Mouse (Mus musculus): Measurements from ENCODE around the gene Odf2.
A peak's percentile ranks its signal among the peaks of the same experiment; 100 is the strongest.
"Not testable (repeated sequence)": the region's sequence is repeated elsewhere in the genome, so short reads cannot be mapped to it uniquely, and the experiment has no call there.

The Odf2 gene

DNA sequence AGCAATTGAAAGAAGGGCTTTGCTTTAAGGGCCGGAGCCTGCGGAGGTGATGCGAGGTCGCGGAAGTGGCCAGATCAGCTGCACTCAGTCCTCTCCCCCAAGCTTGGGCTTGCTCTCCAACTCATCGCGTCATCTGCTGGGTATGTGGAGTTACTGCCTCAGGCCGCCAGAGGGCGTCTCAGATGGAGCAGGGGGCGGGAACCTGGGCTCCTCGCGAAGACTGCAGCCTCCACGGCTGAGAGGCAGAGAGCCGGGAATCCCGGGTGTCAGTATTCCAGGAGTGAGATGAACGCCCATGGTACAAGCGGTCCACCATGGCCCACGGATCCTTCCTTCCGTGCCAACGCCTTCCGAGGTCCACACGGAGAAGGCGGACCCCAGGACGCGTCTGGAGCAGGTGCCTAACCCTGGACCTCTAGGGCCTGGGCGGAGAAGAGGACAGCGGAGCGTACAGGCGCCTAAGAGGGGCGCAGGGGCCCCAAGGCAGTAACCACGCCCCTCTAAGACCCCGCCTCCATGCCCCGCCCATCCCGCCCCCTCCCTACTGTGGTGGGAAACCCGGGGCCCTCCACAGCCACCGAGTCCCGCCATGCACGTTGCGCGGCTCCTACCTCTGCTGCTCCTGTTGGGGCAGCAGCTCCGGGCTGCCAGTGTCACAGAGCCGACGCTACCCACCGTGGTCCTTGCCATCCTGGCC is 19.9 kb upstream of the Odf2 start, which contains the start of gene Cercam:
Gene Cercam (plus strand): TSS at position 216 of the 697 bp plus-strand sequence.
- peak; percentile 62 for DNase-seq (ENCODE audit: low read depth, low spot score)

DNA sequence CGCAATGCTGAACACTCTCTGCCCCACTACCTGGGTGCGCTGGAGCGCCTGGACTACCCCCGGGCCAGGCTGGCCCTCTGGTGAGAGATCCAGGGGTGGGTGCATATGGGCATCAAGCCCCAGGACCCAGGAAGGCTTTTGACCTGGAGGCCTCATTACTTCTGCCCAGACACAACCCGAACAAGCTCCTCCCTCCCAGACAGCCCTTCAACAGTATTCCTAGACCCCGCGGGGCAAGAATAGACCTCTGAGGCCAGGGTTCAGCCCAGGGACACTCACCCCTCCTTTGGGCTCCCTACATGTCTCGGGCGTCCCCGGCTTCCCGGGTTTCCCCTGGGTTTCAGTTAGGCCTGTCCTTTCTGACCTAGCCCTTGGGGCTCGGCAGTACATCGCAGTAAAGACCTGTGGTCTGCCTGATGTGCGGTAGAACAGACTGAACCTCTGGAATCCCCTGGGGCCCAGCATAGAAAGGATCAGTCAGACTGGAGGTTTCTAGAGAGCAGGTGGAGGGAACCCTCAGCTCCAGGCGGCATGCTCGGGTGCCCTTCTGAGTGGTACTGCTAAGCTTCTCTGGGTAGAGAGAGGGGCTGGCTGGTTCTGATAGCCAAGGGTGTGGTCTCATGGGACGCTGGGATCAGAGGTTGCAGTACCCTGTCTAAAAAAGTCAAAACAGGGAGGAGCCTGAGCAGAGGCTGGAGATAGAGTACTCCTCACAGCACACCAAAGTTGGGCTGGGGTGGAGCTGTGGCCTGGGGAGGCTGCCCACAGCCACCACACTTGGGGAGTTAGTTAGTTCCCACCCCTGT is 19.2 kb upstream of the Odf2 start:
- DNase-seq (ENCODE audit: low read depth, low spot score): no peak

DNA sequence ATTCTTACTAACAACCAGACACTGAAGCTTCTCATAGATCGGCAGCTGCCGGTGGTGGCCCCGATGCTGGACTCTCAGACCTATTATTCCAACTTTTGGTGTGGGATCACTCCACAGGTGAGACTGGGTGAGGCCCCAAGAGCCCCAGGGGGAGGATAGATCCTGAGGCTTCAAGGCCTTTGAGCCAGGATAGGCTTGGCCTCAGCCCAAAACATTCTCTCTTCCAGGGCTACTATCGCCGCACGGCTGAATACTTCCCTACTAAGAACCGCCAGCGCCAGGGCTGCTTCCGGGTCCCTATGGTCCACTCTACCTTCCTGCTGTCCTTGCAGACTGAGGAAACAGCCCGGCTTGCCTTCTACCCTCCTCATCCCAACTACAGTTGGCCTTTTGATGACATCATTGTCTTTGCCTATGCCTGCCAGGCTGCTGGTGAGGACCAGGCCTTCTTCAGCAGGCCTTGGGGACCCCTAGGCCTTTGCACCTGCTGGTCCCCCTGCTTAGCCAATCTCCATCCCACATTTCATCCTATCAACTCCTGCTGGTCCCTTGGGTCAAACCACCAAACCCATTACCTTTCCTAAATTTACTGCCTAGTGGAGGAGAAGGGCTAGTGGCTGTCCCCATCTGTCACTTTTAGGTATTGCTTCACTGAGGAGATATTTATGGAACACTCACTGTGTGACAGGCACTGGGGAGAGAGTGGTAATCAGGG is 16.3 kb upstream of the Odf2 start:
- no peak for DNase-seq (ENCODE audit: low read depth, low spot score)

DNA sequence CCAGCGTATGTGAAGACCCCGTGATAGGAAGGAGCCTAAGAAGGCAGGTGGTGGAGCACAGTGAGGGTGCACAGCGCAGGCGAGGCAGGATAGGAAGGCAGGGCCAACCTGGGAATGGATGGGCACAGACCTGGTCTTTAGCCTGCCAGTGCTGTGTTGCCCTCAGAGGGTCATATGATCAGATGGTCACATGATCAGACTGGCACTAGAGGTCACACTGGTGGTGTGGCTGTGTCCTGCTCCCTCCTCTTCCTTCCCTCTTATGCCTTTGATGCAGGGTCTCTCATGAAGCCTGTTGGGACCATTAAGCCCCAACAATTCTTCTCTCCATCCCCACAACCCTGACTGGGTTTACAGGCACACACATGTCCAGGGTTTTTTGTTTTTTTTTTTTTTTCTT is 15.2 kb upstream of the Odf2 start:
- DNase-seq (ENCODE audit: low read depth, low spot score): no peak

DNA sequence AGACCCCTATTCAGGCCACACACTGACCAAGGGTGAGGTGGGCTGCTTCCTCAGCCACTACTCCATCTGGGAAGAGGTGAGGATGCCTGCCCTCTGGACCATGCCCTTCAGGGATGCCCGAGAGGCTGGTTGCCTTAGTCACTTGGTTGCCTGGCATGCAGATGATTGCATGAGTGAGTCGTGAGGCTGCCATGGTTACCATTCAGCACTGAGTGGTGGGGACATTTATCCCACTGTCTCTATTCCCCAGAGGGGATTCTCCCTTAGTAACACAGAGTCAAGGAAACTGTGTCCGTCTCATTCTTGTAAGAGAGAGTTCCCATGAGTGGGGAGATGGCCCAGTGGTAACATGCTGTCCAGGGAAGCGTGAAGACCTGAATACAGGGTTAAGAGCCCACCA is 11.0 kb upstream of the Odf2 start:
- DNase-seq (ENCODE audit: low read depth, low spot score): no peak

DNA sequence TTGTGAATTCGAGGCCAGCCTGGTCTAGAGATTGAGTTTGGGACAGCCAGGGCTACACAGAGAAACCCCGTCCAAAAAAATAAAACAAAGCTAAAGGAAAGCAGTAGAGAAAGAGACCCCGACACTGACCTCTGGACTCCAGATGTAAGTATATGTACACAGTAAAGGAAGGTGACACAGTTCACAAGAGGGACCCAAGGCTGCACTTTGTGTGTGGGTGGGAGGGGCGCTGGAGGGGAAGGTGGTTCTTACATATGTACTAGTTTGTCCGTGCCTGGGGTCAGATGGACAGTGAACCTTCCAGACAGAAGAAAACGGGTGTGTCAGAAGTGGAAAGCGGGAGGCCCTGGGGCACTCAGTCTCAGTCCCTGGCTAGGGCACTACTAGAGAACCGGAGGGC is 9.8 kb upstream of the Odf2 start:
- no peak for DNase-seq (ENCODE audit: low read depth, low spot score)

DNA sequence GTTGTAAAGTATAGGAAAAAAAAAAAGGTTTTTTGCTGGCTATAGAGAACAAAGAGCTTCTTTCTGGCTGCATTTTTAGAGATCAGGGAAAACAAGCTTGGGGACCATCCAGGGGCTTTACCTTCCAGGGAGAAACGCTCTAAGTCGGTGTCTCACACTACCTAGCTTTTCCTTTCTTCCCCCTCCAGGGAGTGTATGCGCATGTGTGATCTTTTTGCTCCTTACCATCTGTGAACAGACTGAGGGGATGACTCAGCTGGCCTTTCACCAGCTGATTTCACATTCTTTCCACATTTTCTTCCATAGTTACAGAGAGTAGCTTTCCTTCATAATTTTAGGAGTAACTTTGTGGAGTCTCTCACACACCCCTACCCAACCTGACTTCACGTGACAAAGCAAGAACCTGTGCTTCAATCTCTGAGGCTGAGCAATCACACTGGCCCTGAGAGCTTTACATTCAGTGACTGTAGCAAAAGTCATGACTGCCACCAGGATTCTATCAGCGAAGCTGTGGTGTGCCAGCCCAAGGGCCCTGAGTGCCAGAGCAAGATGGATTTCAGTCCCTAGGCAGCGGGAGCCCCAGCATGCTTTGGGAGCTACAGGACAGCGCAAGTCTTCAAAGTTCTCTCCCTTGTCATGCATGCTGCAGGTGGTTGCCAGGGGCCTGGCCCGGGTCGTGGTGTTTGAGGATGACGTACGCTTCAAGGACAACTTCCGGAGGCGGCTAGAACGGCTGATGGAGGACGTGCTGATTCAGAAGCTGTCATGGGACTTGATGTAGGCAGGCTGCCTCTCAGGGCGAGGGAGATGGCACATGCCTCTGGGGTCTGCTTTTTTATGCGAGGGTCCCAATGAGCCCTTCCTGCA is 8.8 kb upstream of the Odf2 start:
- no peak for DNase-seq (ENCODE audit: low read depth, low spot score)

DNA sequence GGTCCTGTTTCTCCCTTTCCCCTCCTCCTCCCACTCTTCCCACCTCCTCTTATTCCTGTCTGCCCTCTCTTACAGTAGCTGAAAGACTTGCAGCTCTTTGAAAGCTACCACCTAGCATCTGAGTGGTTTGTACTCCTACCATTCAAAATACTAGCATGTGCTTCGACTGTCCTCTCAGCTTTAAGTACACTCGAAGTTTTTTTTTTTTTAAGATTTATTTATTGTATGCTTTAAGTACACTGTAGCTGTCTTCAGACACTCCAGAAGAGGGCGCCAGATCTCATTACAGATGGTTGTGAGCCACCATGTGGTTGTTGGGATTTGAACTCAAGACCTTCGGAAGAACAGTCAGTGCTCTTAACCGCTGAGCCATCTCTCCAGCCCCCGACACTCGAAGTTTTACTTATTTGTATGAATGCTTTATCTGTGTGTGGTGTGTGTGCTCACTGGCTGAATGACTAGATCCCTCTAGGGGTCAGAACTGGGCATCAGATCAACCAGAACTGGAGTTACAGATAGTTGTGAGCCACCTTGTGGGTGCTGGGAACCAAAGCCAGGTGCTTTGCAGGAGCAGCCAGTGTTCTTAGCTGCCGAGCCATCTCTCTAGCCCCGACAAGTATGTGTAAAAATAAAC is 2.2 kb upstream of the Odf2 start:
- DNase-seq (ENCODE audit: low read depth, low spot score): not testable (repeated sequence)

DNA sequence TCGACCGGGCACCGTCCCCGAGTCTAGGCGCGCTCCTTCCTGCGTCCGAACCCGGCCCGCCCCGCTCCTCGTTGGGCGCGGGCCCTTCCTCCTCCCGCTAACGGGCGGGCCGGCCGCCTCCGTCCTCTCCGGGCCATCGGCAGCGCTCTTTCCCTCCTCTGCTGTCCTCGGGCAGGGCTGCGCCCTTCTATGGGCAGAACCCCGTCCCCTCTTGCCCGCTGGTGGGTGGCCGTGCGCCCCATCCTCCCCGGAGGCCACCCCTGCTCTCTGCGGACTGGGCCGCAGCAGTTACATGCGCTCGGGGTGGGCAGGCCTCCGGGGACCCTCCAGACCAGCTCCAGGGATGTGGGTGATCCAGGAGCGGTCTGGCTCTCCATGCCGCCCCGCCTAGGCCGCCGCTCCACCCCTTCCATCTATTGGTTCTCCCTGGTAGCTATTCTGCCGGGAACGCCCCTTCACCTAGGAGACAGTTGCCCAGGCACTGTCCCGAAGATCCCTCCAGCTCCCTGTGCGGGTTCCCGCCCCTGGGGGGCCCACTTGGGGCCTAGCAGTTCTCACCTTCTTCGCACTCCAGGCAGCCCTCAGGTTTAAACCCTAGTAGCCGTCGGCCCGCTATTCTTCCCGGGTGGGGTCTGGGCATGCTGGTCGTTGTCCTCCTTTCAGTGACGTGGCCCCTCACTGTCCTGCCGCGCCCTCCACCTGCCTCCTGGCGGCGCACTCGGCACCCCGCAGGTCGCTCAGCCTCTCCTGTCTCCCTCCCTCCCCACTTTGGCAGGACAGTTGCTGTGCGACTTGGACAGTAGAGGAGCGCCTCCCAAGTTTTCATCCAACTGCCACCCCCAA is 1.2 kb downstream of the Odf2 start:
- peak; percentile 23 for DNase-seq (ENCODE audit: low read depth, low spot score)

DNA sequence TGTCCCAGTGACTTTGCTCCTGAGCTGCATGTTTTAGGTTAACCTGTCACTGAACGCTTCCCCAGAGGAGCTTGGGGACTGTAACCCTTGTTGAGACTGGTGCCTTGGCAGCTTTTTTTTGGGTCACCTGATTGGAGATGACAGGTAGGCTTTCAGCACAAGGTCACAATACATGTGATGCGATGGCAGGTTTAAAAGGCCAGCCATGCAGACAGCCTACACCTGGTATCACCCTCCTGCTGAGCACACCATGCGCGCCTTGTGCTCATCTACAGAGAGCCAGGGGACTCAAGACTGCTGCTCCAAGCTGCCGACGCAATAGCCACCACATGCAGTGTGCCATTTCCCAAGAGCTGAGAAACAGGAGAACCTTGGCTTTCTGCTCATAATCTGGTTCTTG is 2.8 kb downstream of the Odf2 start:
- no peak for DNase-seq (ENCODE audit: low read depth, low spot score)

DNA sequence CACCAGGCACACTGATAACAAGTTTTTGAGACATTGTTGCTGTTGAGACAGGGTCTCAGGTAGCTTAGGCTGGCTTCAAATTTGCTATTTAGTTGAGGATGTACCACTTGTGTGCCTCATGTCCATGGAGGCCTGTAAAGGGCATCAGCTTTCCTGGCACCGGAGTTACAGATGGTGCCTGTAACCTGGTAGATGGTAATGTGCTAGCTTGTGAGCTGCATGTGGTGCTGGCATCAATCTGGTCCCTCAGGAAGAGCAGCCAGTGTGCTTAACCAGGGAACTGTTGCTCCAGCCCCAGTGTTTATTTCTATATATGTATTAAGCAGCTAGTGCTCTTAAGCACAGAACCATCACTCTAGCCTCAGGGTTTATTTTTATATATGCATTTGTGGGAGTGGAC is 7.0 kb downstream of the Odf2 start:
- no peak for DNase-seq (ENCODE audit: low read depth, low spot score)

DNA sequence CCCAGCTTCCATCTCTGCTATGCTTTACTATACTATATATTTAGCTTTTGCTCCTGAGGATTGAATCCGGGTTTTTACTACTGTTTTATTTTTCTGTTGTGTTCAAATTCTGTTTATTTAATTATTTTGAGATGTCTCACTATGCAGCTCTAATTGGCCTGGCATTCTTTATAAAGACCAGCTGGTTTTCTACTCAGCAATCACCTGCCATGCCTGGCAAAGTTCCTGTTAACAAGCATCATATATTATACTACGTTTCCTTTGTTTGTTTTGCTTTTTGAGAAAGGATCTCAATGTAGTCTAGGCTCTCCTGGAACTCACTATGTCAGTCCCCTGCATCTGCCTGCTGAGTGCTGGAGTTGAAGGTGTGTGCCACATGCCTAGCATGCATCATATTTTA is 8.3 kb downstream of the Odf2 start:
- no peak for DNase-seq (ENCODE audit: low read depth, low spot score)

DNA sequence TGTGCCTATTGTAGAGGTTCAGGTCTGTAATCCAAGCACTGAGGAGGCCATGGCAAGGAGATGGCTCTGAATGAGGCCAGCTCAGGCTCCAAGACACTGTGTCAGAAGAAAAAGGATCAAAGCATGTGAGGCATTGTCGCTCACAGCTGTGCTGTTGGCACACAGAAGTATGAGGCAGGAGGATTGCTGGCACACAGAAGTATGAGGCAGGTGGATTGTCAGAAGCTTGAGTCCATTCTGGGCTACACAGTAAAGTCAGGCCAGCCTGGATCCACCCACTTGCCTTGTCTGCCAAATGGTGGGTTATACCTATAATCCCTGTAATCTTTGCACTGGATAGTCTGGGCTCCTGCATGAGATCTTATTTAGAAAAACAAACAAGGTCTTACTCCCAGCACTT is 9.1 kb downstream of the Odf2 start:
- no peak for DNase-seq (ENCODE audit: low read depth, low spot score)

DNA sequence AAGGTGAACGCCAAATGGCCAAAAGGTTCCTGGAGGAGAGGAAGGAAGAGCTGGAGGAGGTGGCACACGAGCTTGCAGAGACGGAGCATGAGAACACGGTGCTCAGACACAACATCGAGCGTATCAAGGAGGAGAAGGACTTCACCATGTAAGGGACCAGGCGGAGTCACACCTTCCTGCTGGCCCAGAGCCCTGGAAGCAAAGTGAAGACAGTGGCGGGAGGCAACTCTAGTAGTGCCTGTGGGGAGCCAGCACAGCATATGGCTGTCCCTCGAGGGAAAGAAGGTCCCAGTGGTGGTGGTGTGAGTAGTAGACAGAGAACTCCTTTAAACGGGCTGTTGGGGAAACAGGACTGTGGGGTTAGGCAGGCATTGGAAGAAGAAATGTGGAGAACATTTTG is 13.2 kb downstream of the Odf2 start:
- DNase-seq (ENCODE audit: low read depth, low spot score): no peak

DNA sequence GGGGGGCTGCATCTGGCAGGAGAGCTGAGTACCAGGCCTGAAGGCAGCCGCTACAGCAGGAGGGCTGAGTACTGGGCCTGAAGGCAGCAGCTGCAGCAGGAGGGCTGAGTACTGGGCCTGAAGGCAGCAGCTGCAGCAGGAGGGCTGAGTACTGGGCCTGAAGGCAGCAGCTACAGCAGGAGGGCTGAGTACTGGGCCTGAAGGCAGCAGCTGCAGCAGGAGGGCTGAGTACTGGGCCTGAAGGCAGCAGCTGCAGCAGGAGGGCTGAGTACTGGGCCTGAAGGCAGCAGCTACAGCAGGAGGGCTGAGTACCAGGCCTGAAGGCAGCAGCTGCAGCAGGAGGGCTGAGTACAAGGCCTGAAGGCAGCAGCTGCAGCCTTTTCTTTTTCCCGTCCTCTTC is 19.1 kb downstream of the Odf2 start:
- not testable (repeated sequence) for DNase-seq (ENCODE audit: low read depth, low spot score)

DNA sequence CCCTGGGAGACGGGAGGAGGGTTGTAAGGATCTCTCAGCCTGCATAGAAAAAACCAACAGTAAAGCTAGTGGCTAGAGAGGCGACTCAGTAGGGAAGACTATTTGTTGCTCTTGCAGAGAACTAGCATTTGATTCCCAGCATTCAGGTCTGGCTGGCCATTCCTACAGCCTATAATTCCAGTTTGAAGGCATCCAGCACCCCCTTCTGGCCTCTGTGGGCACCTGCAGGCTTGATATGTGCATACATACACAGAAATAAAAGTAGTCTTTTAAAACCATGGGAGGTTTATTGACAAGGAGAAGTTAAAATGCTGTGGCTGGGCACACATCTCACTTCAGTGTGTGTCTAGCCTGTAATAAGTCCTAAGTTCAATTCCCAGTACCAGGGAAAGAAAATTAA is 21.0 kb downstream of the Odf2 start:
- DNase-seq (ENCODE audit: low read depth, low spot score): no peak

DNA sequence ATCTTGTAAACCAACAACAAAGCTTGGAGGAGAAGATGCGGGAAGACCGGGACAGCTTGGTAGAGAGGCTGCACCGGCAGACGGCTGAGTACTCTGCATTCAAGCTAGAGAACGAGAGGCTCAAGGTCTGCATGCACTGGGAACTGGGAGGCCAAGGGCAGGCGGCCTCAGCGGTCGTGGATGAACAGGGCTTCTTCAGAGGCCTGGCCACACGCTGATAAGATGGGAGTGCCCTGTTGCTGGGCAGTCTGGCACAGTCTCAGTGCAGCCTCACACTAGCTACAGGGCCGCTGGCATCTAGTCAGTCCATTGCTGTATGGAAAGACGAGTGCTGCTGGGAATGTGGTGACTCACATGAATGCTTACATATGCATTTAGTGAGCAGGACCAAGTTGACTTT is 28.6 kb downstream of the Odf2 start:
- no peak for DNase-seq (ENCODE audit: low read depth, low spot score)

DNA sequence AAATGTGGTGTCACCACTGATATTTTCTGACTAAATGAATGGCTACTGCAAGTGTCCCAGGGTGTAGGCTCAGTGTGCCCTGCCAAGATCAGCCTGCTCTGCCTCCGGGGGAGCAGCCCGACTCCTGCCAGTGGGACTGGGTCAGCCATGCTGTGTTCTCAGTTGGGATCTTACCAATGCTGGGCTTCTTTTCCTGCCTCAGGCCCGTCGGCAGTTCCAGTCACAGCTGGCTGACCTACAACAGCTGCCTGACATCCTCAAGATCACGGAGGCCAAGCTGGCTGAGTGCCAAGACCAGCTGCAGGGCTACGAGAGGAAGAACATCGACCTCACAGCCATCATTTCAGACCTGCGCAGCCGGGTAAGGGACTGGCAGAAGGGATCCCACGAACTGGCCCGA is 33.0 kb downstream of the Odf2 start:
- no peak for DNase-seq (ENCODE audit: low read depth, low spot score)

DNA sequence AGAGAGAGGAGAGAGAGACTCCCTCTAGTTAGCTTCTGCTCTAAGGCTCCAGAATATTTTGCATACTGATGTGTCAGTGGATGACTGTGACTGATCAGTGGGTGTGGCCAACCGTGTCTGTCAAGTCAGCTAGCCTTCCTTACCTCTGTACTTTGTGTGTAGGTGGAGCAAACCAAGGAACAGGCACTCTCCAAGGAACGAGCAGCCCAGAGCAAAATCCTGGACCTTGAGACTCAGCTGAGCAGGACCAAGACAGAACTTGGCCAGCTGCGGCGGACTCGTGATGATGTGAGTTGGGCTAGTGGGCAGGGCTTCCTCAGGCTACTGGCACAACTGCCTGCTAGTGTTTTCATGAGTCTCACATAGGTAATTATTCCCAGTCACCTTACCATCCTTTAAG is 37.5 kb downstream of the Odf2 start:
- DNase-seq (ENCODE audit: low read depth, low spot score): no peak

DNA sequence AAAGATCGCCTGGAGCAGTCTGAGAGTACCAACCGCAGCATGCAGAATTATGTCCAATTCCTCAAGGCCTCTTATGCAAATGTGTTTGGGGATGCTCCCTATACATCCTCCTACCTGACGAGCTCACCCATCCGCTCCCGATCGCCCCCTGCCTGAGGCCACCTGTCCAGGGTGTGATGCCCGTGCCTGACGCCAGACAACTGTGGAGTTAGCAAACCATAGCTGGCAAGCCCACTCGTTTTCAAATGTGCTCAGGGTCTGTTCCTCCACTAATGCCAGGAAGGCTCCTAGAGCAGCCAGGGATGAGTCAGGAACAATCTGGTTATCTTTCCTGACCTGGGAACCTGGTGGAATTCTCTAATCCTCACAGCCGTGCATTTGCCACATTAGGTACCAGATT is 41.5 kb downstream of the Odf2 start:
- DNase-seq (ENCODE audit: low read depth, low spot score): no peak
